Mouse (Mus musculus): ENCODE results near the gene Gm45233. TPM values are rescaled to one million over a fixed set of nuclear protein-coding genes. Genes with fewer than 3 reads are reported as not detected.
"Not testable (repeated sequence)": the region's sequence is repeated elsewhere in the genome, so short reads cannot be mapped to it uniquely, and the experiment has no call there.

Gm45233 gene
- 0.40 and 0.52 TPM in 2 replicates for polyA plus RNA-seq (2015; fragmentation: Nextera tagmentation; extraction: Ambion mirVana)

DNA sequence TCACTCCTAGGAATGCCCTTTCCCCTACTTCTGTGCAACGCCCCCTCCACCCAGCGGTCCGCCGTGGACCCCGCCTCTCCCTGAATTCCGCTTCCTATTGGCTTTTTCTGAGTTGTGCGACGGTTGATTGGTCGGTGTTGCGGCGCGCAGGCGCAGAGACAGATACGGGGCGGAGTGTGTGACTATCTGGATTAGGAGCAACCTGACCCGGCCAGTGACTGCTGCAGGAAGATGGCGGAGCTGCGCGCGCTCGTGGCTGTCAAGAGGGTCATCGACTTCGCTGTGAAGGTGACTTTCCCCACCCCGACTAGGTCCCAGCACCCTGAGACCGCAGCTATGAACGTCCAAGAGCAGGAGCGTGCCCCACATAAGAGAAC, at the start of gene Gm45233, which contains the start of gene Etfb:
Gene Gm45233, plus strand, starts transcription at position 212 of the 377 bp plus-strand sequence.
Gene Etfb, plus strand, starts transcription at position 167 of the 377 bp plus-strand sequence.
- Histone ChIP-seq H3K4me2 (replicated peaks) (peak within 1 kb of the TSS; percentile 89), H3K4me3 (replicated peaks) (peak within 1 kb of the TSS; percentile 51), H3K27me3 (replicated peaks) (no peaks in the 10 kb centered on the region), H3K9me3 (no peaks in the 10 kb centered on the region), H3K9ac (peak within 1 kb of the TSS; percentile 66), H3K4me1 (replicated peaks) (peaks cover 10% of the 10 kb centered on the region), H3K27ac (peak within 1 kb of the TSS; percentile 98), H3K36me3 (no peaks in the 10 kb centered on the region; the same call in 1 of the 2 replicates)
- 0% methylated on average over 27 of the region's 27 CpGs for WGBS
- ATAC-seq = peak; percentile 97

DNA sequence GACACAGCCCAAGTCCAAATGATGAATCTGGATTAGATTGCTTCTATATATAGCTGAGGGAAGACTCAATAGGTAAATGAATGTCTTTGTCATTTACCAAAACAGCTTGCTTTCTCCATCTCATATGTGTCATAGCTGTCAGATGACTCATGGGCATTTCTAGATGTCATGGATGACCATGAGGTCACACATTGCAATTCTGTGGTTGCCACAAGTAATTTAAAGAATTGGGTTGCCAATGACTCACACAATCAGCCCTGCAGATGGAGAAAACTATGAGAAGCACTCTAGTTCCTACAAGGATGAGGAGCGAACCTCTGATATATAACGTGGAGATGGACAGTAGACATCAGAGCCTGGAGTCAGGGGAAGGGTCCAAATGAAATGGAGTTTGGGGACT, 44.4 kb upstream of the Gm45233 start:
- H3K4me1 ChIP-seq (replicated peaks) = no peaks in the 10 kb centered on the region
- H3K4me3 ChIP-seq (replicated peaks) = no peak overlapping the region
- no peak overlapping the region for H3K9ac ChIP-seq
- ATAC-seq = no peak
- H3K27me3 ChIP-seq (replicated peaks) = no peaks in the 10 kb centered on the region
- no peak overlapping the region for H3K4me2 ChIP-seq (replicated peaks)
- 84% methylated on average over 2 of the region's 2 CpGs for WGBS
- H3K36me3 ChIP-seq = no peaks in the 10 kb centered on the region
- H3K9me3 ChIP-seq = no peaks in the 10 kb centered on the region
- H3K27ac ChIP-seq = no peak overlapping the region

DNA sequence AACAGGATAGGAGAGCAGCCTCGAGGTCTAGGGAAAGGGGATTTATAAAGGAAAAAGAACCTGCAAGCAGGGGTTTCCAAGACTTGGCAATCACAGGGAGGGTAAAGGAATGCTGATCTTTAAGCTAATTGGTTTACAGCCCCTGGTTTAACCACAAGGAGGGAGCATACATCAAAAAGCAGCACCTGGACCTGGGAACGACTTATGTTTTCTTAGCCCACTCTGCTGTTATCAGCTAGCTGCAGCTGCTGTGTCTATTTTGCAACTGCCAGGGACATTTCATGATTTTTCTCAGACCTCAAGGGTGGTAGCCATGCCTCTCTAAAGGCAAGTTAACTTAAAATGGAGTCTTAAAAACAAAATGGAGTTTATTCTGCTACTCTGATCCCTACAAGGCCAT, 41.2 kb upstream of the Gm45233 start:
- no peak overlapping the region for H3K27ac ChIP-seq
- H3K36me3 ChIP-seq = no peaks in the 10 kb centered on the region
- H3K4me3 ChIP-seq (replicated peaks) = no peak overlapping the region
- ATAC-seq = no peak
- H3K9ac ChIP-seq = no peak overlapping the region
- no peak overlapping the region for H3K4me2 ChIP-seq (replicated peaks)
- no peaks in the 10 kb centered on the region for H3K9me3 ChIP-seq
- H3K27me3 ChIP-seq (replicated peaks) = no peaks in the 10 kb centered on the region
- H3K4me1 ChIP-seq (replicated peaks) = no peaks in the 10 kb centered on the region
- 13% methylated on average over 2 of the region's 2 CpGs for WGBS

GRCm38 (mm10) chr7:43407573-43407972, 36.4 kb upstream of the Gm45233 start:
- no peak overlapping the region for H3K4me2 ChIP-seq (replicated peaks)
- H3K36me3 ChIP-seq = no peaks in the 10 kb centered on the region
- no peaks in the 10 kb centered on the region for H3K4me1 ChIP-seq (replicated peaks)
- no peaks in the 10 kb centered on the region; the same call in 1 of the 2 replicates for H3K27me3 ChIP-seq (replicated peaks)
- no peak overlapping the region for H3K9ac ChIP-seq
- no peak overlapping the region for H3K27ac ChIP-seq
- no peak for ATAC-seq
- 80% methylated on average over 3 of the region's 3 CpGs for WGBS
- H3K4me3 ChIP-seq (replicated peaks) = no peak overlapping the region
- no peaks in the 10 kb centered on the region for H3K9me3 ChIP-seq

DNA sequence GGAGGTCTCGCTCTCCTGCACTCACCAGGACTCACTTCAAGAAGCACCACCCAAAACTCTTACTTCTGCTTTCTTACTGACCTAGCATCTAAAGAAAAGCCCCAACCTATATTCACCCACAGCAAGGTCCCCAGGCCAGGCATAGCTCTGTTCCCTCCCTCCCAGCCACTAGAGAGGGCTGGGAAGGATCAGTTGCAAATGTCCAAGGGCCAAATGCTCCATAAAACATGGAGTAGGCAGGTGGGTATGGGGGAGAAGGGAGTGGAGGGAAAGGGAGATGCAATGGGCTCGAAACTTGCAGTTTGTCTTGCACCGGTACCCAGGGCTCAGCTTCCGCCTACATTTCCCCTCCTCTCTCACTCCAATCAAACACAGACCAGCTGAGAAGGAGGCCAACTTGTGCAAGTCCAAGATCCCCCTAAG, 35.8 kb upstream of the Gm45233 start, which contains the start of gene Siglecg:
Gene Siglecg, plus strand, starts transcription at position 74 of the 423 bp plus-strand sequence.
- Histone ChIP-seq H3K4me1 (replicated peaks) (no peaks in the 10 kb centered on the region), H3K36me3 (no peaks in the 10 kb centered on the region), H3K9me3 (no peaks in the 10 kb centered on the region), H3K27me3 (replicated peaks) (no peaks in the 10 kb centered on the region; the same call in 1 of the 2 replicates), H3K9ac (no peak within 1 kb of the TSS), H3K4me3 (replicated peaks) (no peak within 1 kb of the TSS), H3K27ac (no peak within 1 kb of the TSS), H3K4me2 (replicated peaks) (no peak within 1 kb of the TSS)
- WGBS = 70% methylated on average over 4 of the region's 4 CpGs
- ATAC-seq = no peak

GRCm38 (mm10) chr7:43409084-43409483, 34.8 kb upstream of the Gm45233 start:
- no peaks in the 10 kb centered on the region for H3K9me3 ChIP-seq
- no peaks in the 10 kb centered on the region for H3K36me3 ChIP-seq
- WGBS = 68% methylated on average over 3 of the region's 3 CpGs
- H3K4me1 ChIP-seq (replicated peaks) = no peaks in the 10 kb centered on the region
- H3K27me3 ChIP-seq (replicated peaks) = no peaks in the 10 kb centered on the region; the same call in 1 of the 2 replicates
- ATAC-seq = no peak
- H3K27ac ChIP-seq = no peak overlapping the region
- no peak overlapping the region for H3K4me3 ChIP-seq (replicated peaks)
- no peak overlapping the region for H3K9ac ChIP-seq
- no peak overlapping the region for H3K4me2 ChIP-seq (replicated peaks)

GRCm38 (mm10) chr7:43411724-43412123, 32.2 kb upstream of the Gm45233 start:
- not testable (repeated sequence) for H3K27me3 ChIP-seq (replicated peaks); H3K27ac ChIP-seq; ATAC-seq; H3K4me3 ChIP-seq (replicated peaks); H3K4me1 ChIP-seq (replicated peaks); H3K9ac ChIP-seq; H3K36me3 ChIP-seq; H3K9me3 ChIP-seq; H3K4me2 ChIP-seq (replicated peaks)
- WGBS = 29% methylated on average over 4 of the region's 4 CpGs

DNA sequence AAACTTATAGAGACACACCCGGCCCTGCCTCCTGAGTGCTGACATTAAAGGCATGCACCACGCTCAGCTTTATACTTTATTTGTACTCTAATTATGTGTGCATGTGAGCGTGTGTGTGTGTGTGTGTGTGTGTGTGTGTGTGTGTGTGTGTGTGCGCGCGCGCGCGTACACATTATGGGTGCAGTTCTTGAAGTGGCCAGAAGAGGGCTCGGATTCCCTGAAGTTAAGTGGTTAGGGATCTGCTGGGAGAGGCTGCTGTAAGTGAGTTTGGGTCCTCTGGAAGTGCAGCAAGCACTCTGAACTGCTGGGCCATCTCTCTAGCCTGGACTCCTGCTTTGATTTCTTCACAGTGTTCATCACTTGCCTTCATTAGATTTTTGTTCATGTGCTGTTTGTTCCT, 26.6 kb upstream of the Gm45233 start:
- no peak overlapping the region for H3K4me2 ChIP-seq (replicated peaks)
- no peaks in the 10 kb centered on the region for H3K36me3 ChIP-seq
- no peaks in the 10 kb centered on the region for H3K4me1 ChIP-seq (replicated peaks)
- no peak overlapping the region for H3K27ac ChIP-seq
- ATAC-seq = no peak
- H3K9me3 ChIP-seq = no peaks in the 10 kb centered on the region
- no peak overlapping the region for H3K9ac ChIP-seq
- H3K27me3 ChIP-seq (replicated peaks) = no peaks in the 10 kb centered on the region
- 87% methylated on average over 10 of the region's 10 CpGs for WGBS
- no peak overlapping the region for H3K4me3 ChIP-seq (replicated peaks)

- 9% methylated on average over 11 of the region's 11 CpGs for WGBS
- Histone ChIP-seq H3K4me3 (replicated peaks) (no peak overlapping the region), H3K4me2 (replicated peaks) (peak overlapping the region; percentile 35), H3K9ac (no peak overlapping the region), H3K9me3 (no peaks in the 10 kb centered on the region), H3K27me3 (replicated peaks) (no peaks in the 10 kb centered on the region), H3K27ac (no peak overlapping the region), H3K36me3 (no peaks in the 10 kb centered on the region), H3K4me1 (replicated peaks) (no peaks in the 10 kb centered on the region)
- ATAC-seq = peak; percentile 94
Measured at GRCm38 (mm10) chr7:43422995-43423617, 20.8 kb upstream of the Gm45233 start.

GRCm38 (mm10) chr7:43423991-43424625, 19.8 kb upstream of the Gm45233 start:
- no peak overlapping the region for H3K4me2 ChIP-seq (replicated peaks)
- no peak overlapping the region for H3K27ac ChIP-seq
- no peak overlapping the region for H3K9ac ChIP-seq
- 66% methylated on average over 3 of the region's 3 CpGs for WGBS
- no peak overlapping the region for H3K4me3 ChIP-seq (replicated peaks)
- no peaks in the 10 kb centered on the region for H3K36me3 ChIP-seq
- no peaks in the 10 kb centered on the region for H3K9me3 ChIP-seq
- H3K27me3 ChIP-seq (replicated peaks) = no peaks in the 10 kb centered on the region
- ATAC-seq = no peak
- H3K4me1 ChIP-seq (replicated peaks) = no peaks in the 10 kb centered on the region

GRCm38 (mm10) chr7:43427406-43427805, 16.5 kb upstream of the Gm45233 start, which contains the start of gene Lim2:
Gene Lim2 (plus strand): TSS chr7:43427670.
- no peak within 1 kb of the TSS for H3K9ac ChIP-seq
- no peaks in the 10 kb centered on the region for H3K27me3 ChIP-seq (replicated peaks)
- no peak within 1 kb of the TSS for H3K4me2 ChIP-seq (replicated peaks)
- H3K4me3 ChIP-seq (replicated peaks) = no peak within 1 kb of the TSS
- H3K9me3 ChIP-seq = no peaks in the 10 kb centered on the region
- no peak for ATAC-seq
- WGBS = 91% methylated on average over 8 of the region's 8 CpGs
- H3K27ac ChIP-seq = no peak within 1 kb of the TSS
- no peaks in the 10 kb centered on the region for H3K36me3 ChIP-seq
- H3K4me1 ChIP-seq (replicated peaks) = no peaks in the 10 kb centered on the region

DNA sequence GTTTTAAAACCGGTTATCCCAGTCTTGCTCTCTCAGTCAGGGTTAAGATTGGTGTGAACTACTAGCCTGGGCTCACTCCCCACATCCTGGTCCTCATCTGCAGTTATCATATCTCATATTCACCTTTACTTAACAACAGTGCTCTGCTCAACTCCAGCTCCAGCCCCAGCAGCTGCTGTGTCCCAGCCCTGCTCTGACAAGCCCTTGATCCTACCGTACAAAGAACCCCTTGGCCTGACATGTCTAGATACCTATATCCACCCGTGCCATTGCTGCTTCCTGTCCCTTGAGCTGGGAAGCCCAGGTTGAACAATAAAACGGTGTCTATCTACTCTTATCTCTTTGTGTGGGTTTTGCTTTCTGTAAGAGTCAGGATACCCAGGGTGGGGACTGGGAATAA, 14.4 kb upstream of the Gm45233 start:
- H3K4me2 ChIP-seq (replicated peaks) = no peak overlapping the region
- peak; percentile 75 for ATAC-seq
- WGBS = 40% methylated on average over 4 of the region's 4 CpGs

GRCm38 (mm10) chr7:43432891-43433290, 11.0 kb upstream of the Gm45233 start:
- Histone ChIP-seq H3K4me1 (replicated peaks) (no peaks in the 10 kb centered on the region), H3K36me3 (no peaks in the 10 kb centered on the region), H3K27ac (no peak overlapping the region), H3K9ac (no peak overlapping the region), H3K4me2 (replicated peaks) (no peak overlapping the region), H3K9me3 (no peaks in the 10 kb centered on the region), H3K4me3 (replicated peaks) (no peak overlapping the region), H3K27me3 (replicated peaks) (no peaks in the 10 kb centered on the region)
- whole genome bisulfite sequencing = 76% methylated on average over 4 of the region's 4 CpGs
- no peak for ATAC-seq

More for the DNA sequence above, 14.4 kb upstream of the Gm45233 start:
- no peak overlapping the region for H3K4me3 ChIP-seq (replicated peaks)
- H3K9ac ChIP-seq = no peak overlapping the region
- no peaks in the 10 kb centered on the region for H3K36me3 ChIP-seq
- H3K27ac ChIP-seq = no peak overlapping the region
- no peaks in the 10 kb centered on the region for H3K27me3 ChIP-seq (replicated peaks)
- no peaks in the 10 kb centered on the region for H3K9me3 ChIP-seq
- H3K4me1 ChIP-seq (replicated peaks) = no peaks in the 10 kb centered on the region
